Mouse (Mus musculus) liver, postnatal 0 days (tissue): ENCODE data around the gene Sfswap. TPM values are rescaled to one million over a fixed set of nuclear protein-coding genes. Genes with fewer than 3 reads are reported as not detected.

Experiments used
- ATAC-seq: fragments of 200-750 bp; cut with Nextera tagmentation; 2 replicates; pipeline ENCODE4 v1.8.0; 2017; ENCODE audit warnings: mild to moderate bottlenecking, moderate library complexity
- DNase-seq: peaks from one replicate; pipeline ENCODE4 v3.0.0-alpha.2; 2016
- H3K27ac ChIP-seq: fragments of 300-500 bp; sonication (generic); 2 replicates; pipeline ENCODE4 v1.5.1; 2014; ENCODE audit warnings: antibody characterized with exemption, moderate library complexity, mild to moderate bottlenecking, low read depth
- H3K27me3 ChIP-seq: fragments of 300-500 bp; sonication (generic); 2 replicates; pipeline ENCODE4 v1.6.1; 2014; ENCODE audit warnings: low read length, control low read depth, mixed read lengths; ENCODE audit not compliant: insufficient read depth
- H3K36me3 ChIP-seq: fragments of 300-500 bp; sonication (generic); replicated peaks from 2 replicates; pipeline ENCODE4 v1.6.1; 2014; ENCODE audit warnings: mild to moderate bottlenecking, control low read depth, low read length, moderate library complexity, mixed read lengths; ENCODE audit not compliant: insufficient read depth
- H3K4me1 ChIP-seq: fragments of 300-500 bp; sonication (generic); 2 replicates; pipeline ENCODE4 v1.6.1; 2014; ENCODE audit warnings: antibody characterized with exemption, mild to moderate bottlenecking, control low read depth; ENCODE audit not compliant: insufficient read depth
- H3K4me2 ChIP-seq: fragments of 300-500 bp; sonication (generic); 2 replicates; pipeline ENCODE4 v1.6.1; 2014; ENCODE audit warnings: low read depth, mild to moderate bottlenecking, low read length, moderate library complexity, mixed read lengths
- H3K4me3 ChIP-seq: fragments of 300-500 bp; sonication (generic); 2 replicates; pipeline ENCODE4 v1.5.1; 2014; ENCODE audit warnings: low read depth, low read length
- H3K9ac ChIP-seq: fragments of 300-500 bp; sonication (generic); replicated peaks from 2 replicates; pipeline ENCODE4 v1.6.1; 2014; ENCODE audit warnings: mild to moderate bottlenecking, moderate library complexity
- H3K9me3 ChIP-seq: fragments of 300-500 bp; sonication (generic); 2 replicates; pipeline ENCODE4 v1.6.1; 2016; ENCODE audit warnings: mild to moderate bottlenecking, control low read depth, low read length, mixed read lengths
- CTCF ChIP-seq: sonication (generic); IDR thresholded peaks from 2 replicates; pipeline ENCODE4 v1.5.1; 2016; ENCODE audit warnings: antibody characterized with exemption, low read depth
- EP300 ChIP-seq: IDR thresholded peaks from 2 replicates; pipeline ENCODE4 v1.6.1; 2016; ENCODE audit warnings: antibody characterized with exemption, low read depth, mild to moderate bottlenecking
- WGBS: fragments of 180-500 bp; shearing (Covaris S2); extraction: QIAGEN DNeasy Blood & Tissue Kit; methylation state at CpG from one replicate; pipeline ENCODE4 v1.1.7; 2014; ENCODE audit not compliant: insufficient replicate concordance; 5-methylcytosine and 5-hydroxymethylcytosine counted together
- polyA plus RNA-seq: library from polyadenylated mRNA; unstranded; fragments of >200 nt; fragmentation: Nextera tagmentation; extraction: Ambion mirVana; gene quantifications from 2 replicates; pipeline ENCODE4 v1.2.1, GENCODE M21; 2015

Gene Sfswap
- 10.6 and 11.0 TPM in 2 replicates for polyA plus RNA-seq

- ATAC-seq, result peak; percentile 81
- peak within 1 kb of the TSS; percentile 98 for H3K4me2 ChIP-seq
- H3K9ac ChIP-seq, result peak within 1 kb of the TSS; percentile 97
- TF ChIP-seq EP300 (peak; percentile 77), CTCF (no peak)
- no peaks in the 10 kb centered on the region for H3K9me3 ChIP-seq
- peaks cover 22% of the 10 kb centered on the region for H3K36me3 ChIP-seq
- DNase-seq, result peak; percentile 82
- H3K4me3 ChIP-seq, result peak within 1 kb of the TSS; percentile 99
- under 1% methylated on average over 59 of the region's 66 CpGs for WGBS
- H3K27me3 ChIP-seq, result no peaks in the 10 kb centered on the region
- peaks cover 11% of the 10 kb centered on the region for H3K4me1 ChIP-seq
- H3K27ac ChIP-seq, result peak within 1 kb of the TSS; percentile 88
Observed at GRCm38 (mm10) chr5:129500722-129501634, at the start of gene Sfswap. Sfswap (plus strand) TSS chr5:129501221.

GRCm38 (mm10) chr5:129452561-129452960, 48.5 kb upstream of the Sfswap start:
- H3K4me2 ChIP-seq, result no peak overlapping the region
- H3K4me1 ChIP-seq, result no peaks in the 10 kb centered on the region; the same call in 1 of the 2 replicates
- TF ChIP-seq EP300, result no peak
- TF ChIP-seq CTCF, result no peak
- ATAC-seq, result no peak
- 45% methylated on average over 3 of the region's 3 CpGs for WGBS
- H3K27me3 ChIP-seq, result no peaks in the 10 kb centered on the region
- no peak overlapping the region for H3K9ac ChIP-seq
- no peak overlapping the region for H3K27ac ChIP-seq
- H3K4me3 ChIP-seq, result no peak overlapping the region
- no peaks in the 10 kb centered on the region for H3K9me3 ChIP-seq
- no peaks in the 10 kb centered on the region for H3K36me3 ChIP-seq
- no peak for DNase-seq

- Histone ChIP-seq H3K36me3 (no peaks in the 10 kb centered on the region), H3K4me2 (peak overlapping the region; percentile 35; the same call in 1 of the 2 replicates), H3K9me3 (no peaks in the 10 kb centered on the region), H3K4me1 (no peaks in the 10 kb centered on the region; the same call in 1 of the 2 replicates), H3K27me3 (no peaks in the 10 kb centered on the region), H3K27ac (no peak overlapping the region), H3K4me3 (no peak overlapping the region), H3K9ac (no peak overlapping the region)
- DNase-seq, result peak; percentile 38
- peak; percentile 70 for ATAC-seq
- 14% methylated on average over 13 of the region's 13 CpGs for WGBS
- no peak for TF ChIP-seq CTCF
- TF ChIP-seq EP300, result no peak
Observed at GRCm38 (mm10) chr5:129454802-129455528, 46.1 kb upstream of the Sfswap start.

- Histone ChIP-seq H3K9me3 (no peaks in the 10 kb centered on the region), H3K4me1 (no peaks in the 10 kb centered on the region; the same call in 1 of the 2 replicates), H3K4me3 (no peak overlapping the region), H3K4me2 (peak overlapping the region; percentile 35; the same call in 1 of the 2 replicates), H3K27ac (no peak overlapping the region), H3K36me3 (no peaks in the 10 kb centered on the region), H3K9ac (no peak overlapping the region), H3K27me3 (no peaks in the 10 kb centered on the region)
- 23% methylated on average over 2 of the region's 2 CpGs for WGBS
- DNase-seq (no peak), ATAC-seq (peak; percentile 10; the same call in 1 of the 2 replicates)
- no peak for TF ChIP-seq CTCF
- no peak for TF ChIP-seq EP300
Observed at GRCm38 (mm10) chr5:129455529-129455896, 45.5 kb upstream of the Sfswap start.

- ATAC-seq, result no peak
- WGBS, result 32% methylated on average over 9 of the region's 9 CpGs
Observed at GRCm38 (mm10) chr5:129456579-129457140, 44.4 kb upstream of the Sfswap start.

More at GRCm38 (mm10) chr5:129456579-129457140, 44.4 kb upstream of the Sfswap start:
- no peak overlapping the region for H3K4me3 ChIP-seq
- no peaks in the 10 kb centered on the region for H3K27me3 ChIP-seq
- TF ChIP-seq EP300, result no peak
- peak; percentile 23; the same call in 1 of the 2 replicates for TF ChIP-seq CTCF
- H3K9me3 ChIP-seq, result no peaks in the 10 kb centered on the region
- no peak overlapping the region for H3K9ac ChIP-seq
- H3K36me3 ChIP-seq, result no peaks in the 10 kb centered on the region
- no peak overlapping the region for H3K27ac ChIP-seq
- DNase-seq, result no peak
- no peak overlapping the region for H3K4me2 ChIP-seq
- no peaks in the 10 kb centered on the region; the same call in 1 of the 2 replicates for H3K4me1 ChIP-seq
